Mouse (Mus musculus) forebrain, embryonic 14.5 days (tissue): ENCODE results near the gene Lrmda. TPM values are rescaled to one million over a fixed set of nuclear protein-coding genes. Genes with fewer than 3 reads are reported as not detected.

ENCODE experiments used
- ATAC-seq: fragments of 200-750 bp; cut with Nextera tagmentation; 2 replicates; pipeline ENCODE4 v1.8.0; 2017; ENCODE audit warnings: mild to moderate bottlenecking, moderate library complexity
- DNase-seq: peaks from one replicate; pipeline ENCODE4 v3.0.0-alpha.2; 2015; ENCODE audit warnings: low spot score
- H3K27ac ChIP-seq: fragments of 300-500 bp; sonication (generic); 2 replicates; pipeline ENCODE4 v1.5.1; 2014; ENCODE audit warnings: low read depth, mild to moderate bottlenecking, control low read depth, low read length, moderate library complexity
- H3K27me3 ChIP-seq: fragments of 300-500 bp; sonication (generic); replicated peaks from 2 replicates; pipeline ENCODE4 v1.6.1; 2014; ENCODE audit warnings: low read length, control low read depth, mixed read lengths; ENCODE audit not compliant: control insufficient read depth, insufficient read depth
- H3K36me3 ChIP-seq: fragments of 300-500 bp; sonication (generic); 2 replicates; pipeline ENCODE4 v1.6.1; 2014; ENCODE audit warnings: low read length, control low read depth; ENCODE audit not compliant: control insufficient read depth, insufficient read depth
- H3K4me1 ChIP-seq: fragments of 300-500 bp; sonication (generic); 2 replicates; pipeline ENCODE4 v1.6.1; 2014; ENCODE audit warnings: antibody characterized with exemption, low read length, control low read depth; ENCODE audit not compliant: control insufficient read depth, insufficient read depth
- H3K4me2 ChIP-seq: fragments of 300-500 bp; sonication (generic); 2 replicates; pipeline ENCODE4 v1.6.1; 2014; ENCODE audit warnings: mild to moderate bottlenecking, control low read depth, low read length
- H3K4me3 ChIP-seq: fragments of 300-500 bp; sonication (generic); 2 replicates; pipeline ENCODE4 v1.5.1; 2014; ENCODE audit warnings: low read depth, low read length, control low read depth
- H3K9ac ChIP-seq: fragments of 300-500 bp; sonication (generic); 2 replicates; pipeline ENCODE4 v1.6.1; 2014; ENCODE audit warnings: mild to moderate bottlenecking, low read length, control low read depth, moderate library complexity
- H3K9me3 ChIP-seq: fragments of 300-500 bp; sonication (generic); replicated peaks from 2 replicates; pipeline ENCODE4 v1.6.1; 2016; ENCODE audit warnings: low read length, control low read depth, mixed read lengths; ENCODE audit not compliant: control insufficient read depth
- WGBS: fragments of 180-500 bp; shearing (Covaris S2); extraction: QIAGEN DNeasy Blood & Tissue Kit; methylation state at CpG from one replicate; pipeline ENCODE4 v1.1.7; 2014; 5-methylcytosine and 5-hydroxymethylcytosine counted together
- polyA plus RNA-seq: library from polyadenylated mRNA; unstranded; fragments of >200 nt; fragmentation: Nextera tagmentation; extraction: Ambion mirVana; gene quantifications from 2 replicates; pipeline ENCODE4 v1.2.1, GENCODE M21; 2014

Gene Lrmda
- polyA plus RNA-seq, 1 experiment from 2014 or later: not detected

GRCm38 (mm10) chr14:22306759-22307158 lies 287.2 kb downstream of the Lrmda start:
- no peak for ATAC-seq
- no peak overlapping the region for H3K4me2 ChIP-seq
- no peak overlapping the region for H3K27ac ChIP-seq
- no peaks in the 10 kb centered on the region; the same call in 1 of the 2 replicates for H3K4me1 ChIP-seq
- H3K36me3 ChIP-seq: no peaks in the 10 kb centered on the region
- DNase-seq: no peak
- H3K9me3 ChIP-seq: no peaks in the 10 kb centered on the region
- no peak overlapping the region for H3K9ac ChIP-seq
- WGBS: 76% methylated on average over 5 of the region's 5 CpGs
- no peaks in the 10 kb centered on the region for H3K27me3 ChIP-seq
- H3K4me3 ChIP-seq: no peak overlapping the region

GRCm38 (mm10) chr14:22308059-22308458 lies 288.5 kb downstream of the Lrmda start:
- H3K9me3 ChIP-seq: no peaks in the 10 kb centered on the region
- H3K27ac ChIP-seq: no peak overlapping the region
- H3K4me2 ChIP-seq: no peak overlapping the region
- H3K4me3 ChIP-seq: no peak overlapping the region
- no peak overlapping the region for H3K9ac ChIP-seq
- H3K27me3 ChIP-seq: no peaks in the 10 kb centered on the region
- 40% methylated on average over 6 of the region's 6 CpGs for WGBS
- H3K36me3 ChIP-seq: no peaks in the 10 kb centered on the region
- peak; percentile 13 for DNase-seq
- H3K4me1 ChIP-seq: no peaks in the 10 kb centered on the region; the same call in 1 of the 2 replicates
- no peak for ATAC-seq

- Histone ChIP-seq H3K9ac (no peak overlapping the region), H3K4me3 (no peak overlapping the region), H3K4me1 (no peaks in the 10 kb centered on the region), H3K27me3 (no peaks in the 10 kb centered on the region), H3K4me2 (no peak overlapping the region), H3K36me3 (no peaks in the 10 kb centered on the region), H3K9me3 (no peaks in the 10 kb centered on the region; the same call in 1 of the 2 replicates), H3K27ac (no peak overlapping the region)
- 86% methylated on average over 1 of the region's 1 CpGs for WGBS
- ATAC-seq: no peak
- DNase-seq: no peak
These were observed 303.5 kb downstream of the Lrmda start for GRCm38 (mm10) chr14:22323058-22323457.

- Histone ChIP-seq H3K9ac (no peak overlapping the region), H3K4me1 (no peaks in the 10 kb centered on the region), H3K4me3 (no peak overlapping the region), H3K9me3 (no peaks in the 10 kb centered on the region; the same call in 1 of the 2 replicates), H3K4me2 (no peak overlapping the region), H3K27me3 (no peaks in the 10 kb centered on the region), H3K36me3 (no peaks in the 10 kb centered on the region), H3K27ac (no peak overlapping the region)
- ATAC-seq: no peak
- WGBS: 91% methylated on average over 7 of the region's 7 CpGs
- no peak for DNase-seq
These were observed 304.2 kb downstream of the Lrmda start for GRCm38 (mm10) chr14:22323530-22324292.

GRCm38 (mm10) chr14:22326218-22326964 lies 306.9 kb downstream of the Lrmda start:
- DNase-seq (no peak), ATAC-seq (no peak)
- 0 out of 2 replicates have a peak, but pooled peaks cover 2% of the 10 kb centered on the region for H3K27me3 ChIP-seq
- H3K9me3 ChIP-seq: no peaks in the 10 kb centered on the region; the same call in 1 of the 2 replicates
- H3K36me3 ChIP-seq: no peaks in the 10 kb centered on the region
- WGBS: 90% methylated on average over 11 of the region's 11 CpGs
- no peak overlapping the region for H3K9ac ChIP-seq
- H3K4me1 ChIP-seq: no peaks in the 10 kb centered on the region
- no peak overlapping the region for H3K4me3 ChIP-seq
- H3K27ac ChIP-seq: no peak overlapping the region
- no peak overlapping the region for H3K4me2 ChIP-seq

GRCm38 (mm10) chr14:22329191-22329590 lies 309.7 kb downstream of the Lrmda start:
- DNase-seq: no peak

GRCm38 (mm10) chr14:22335101-22335820 lies 315.7 kb downstream of the Lrmda start:
- 89% methylated on average over 5 of the region's 5 CpGs for WGBS
- Histone ChIP-seq H3K9ac (no peak overlapping the region), H3K36me3 (no peaks in the 10 kb centered on the region), H3K27ac (no peak overlapping the region), H3K9me3 (no peaks in the 10 kb centered on the region), H3K4me2 (no peak overlapping the region), H3K27me3 (0 out of 2 replicates have a peak, but pooled peaks cover 1% of the 10 kb centered on the region), H3K4me1 (no peaks in the 10 kb centered on the region), H3K4me3 (no peak overlapping the region)
- DNase-seq (no peak), ATAC-seq (no peak)

More at GRCm38 (mm10) chr14:22329191-22329590, 309.7 kb downstream of the Lrmda start:
- H3K27ac ChIP-seq: no peak overlapping the region
- no peak overlapping the region for H3K4me3 ChIP-seq
- no peaks in the 10 kb centered on the region; the same call in 1 of the 2 replicates for H3K9me3 ChIP-seq
- H3K36me3 ChIP-seq: no peaks in the 10 kb centered on the region
- ATAC-seq: no peak
- H3K27me3 ChIP-seq: 0 out of 2 replicates have a peak, but pooled peaks cover 2% of the 10 kb centered on the region
- H3K4me2 ChIP-seq: no peak overlapping the region
- H3K9ac ChIP-seq: no peak overlapping the region
- H3K4me1 ChIP-seq: no peaks in the 10 kb centered on the region
- WGBS: 89% methylated on average over 3 of the region's 3 CpGs

- Histone ChIP-seq H3K9ac (no peak overlapping the region), H3K27me3 (no peaks in the 10 kb centered on the region), H3K4me2 (no peak overlapping the region), H3K9me3 (no peaks in the 10 kb centered on the region), H3K36me3 (no peaks in the 10 kb centered on the region), H3K27ac (no peak overlapping the region), H3K4me3 (no peak overlapping the region), H3K4me1 (no peaks in the 10 kb centered on the region)
- ATAC-seq (no peak), DNase-seq (no peak)
- 88% methylated on average over 6 of the region's 6 CpGs for WGBS
These were observed 319.7 kb downstream of the Lrmda start for GRCm38 (mm10) chr14:22339176-22339575.
